Comparison of ENCODE assay signal across 24 mouse cellular contexts in the genomic region with DNA sequence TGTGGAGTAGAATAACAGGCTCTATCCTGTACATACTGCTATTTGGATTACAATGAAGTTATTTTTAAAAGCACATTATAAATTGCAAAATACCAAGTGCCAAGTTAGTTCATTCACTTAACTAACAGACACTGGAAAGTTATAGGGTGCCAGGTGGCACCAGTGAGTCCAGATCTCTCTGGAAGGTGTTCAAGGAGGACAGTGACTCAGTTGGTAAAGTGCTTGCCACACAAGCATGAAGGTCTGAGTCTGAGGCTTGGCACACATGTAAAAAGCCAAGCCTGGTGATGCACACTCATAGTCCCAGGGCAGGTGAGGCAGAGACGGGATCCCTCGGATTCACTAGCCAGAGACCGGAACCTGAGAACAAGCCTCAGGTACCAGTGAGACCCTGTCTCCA.
"Had no signal": no experiment of that assay in that cellular context is flagged by ENCODE, and none has a peak within 500 bp of the region (broad histone marks: within the 10 kb centered on the region; RNA-seq: fewer than 3 reads in every experiment).

No protein-coding gene starts in this region.

- DNase-seq: kidney, adult 8-10 months; kidney, postnatal 25 days; layer of hippocampus, adult 9-11 months; liver; liver, postnatal 0 days; lung, embryonic 14.5 days; lung, postnatal 10 days; lung, postnatal 36 days; retina, postnatal 1 day; right cerebral cortex, postnatal 25 days; spleen, adult 18-20 months; thymus, postnatal 25 days had no signal

- H3K4me2 ChIP-seq: kidney, embryonic 15.5 days; limb, embryonic 13.5 days; lung, embryonic 14.5 days; midbrain, embryonic 13.5 days; neural tube, embryonic 13.5 days; stomach, embryonic 15.5 days had no signal

- H3K9ac ChIP-seq: kidney, embryonic 15.5 days; limb, embryonic 13.5 days; liver, embryonic 14.5 days; liver, postnatal 0 days; lung, embryonic 14.5 days; midbrain, embryonic 13.5 days; neural tube, embryonic 13.5 days; stomach, embryonic 15.5 days had no signal

- ATAC-seq: liver, postnatal 0 days; midbrain, embryonic 13.5 days; midbrain, embryonic 16.5 days had no signal

- H3K4me3 ChIP-seq: kidney, embryonic 15.5 days; layer of hippocampus, adult 2 months; limb, embryonic 10.5 days; limb, embryonic 13.5 days; megakaryocyte, embryonic 14.5 days; midbrain, embryonic 10.5 days; midbrain, embryonic 13.5 days; myocyte; neural tube, embryonic 13.5 days; stomach, embryonic 15.5 days had no signal

- H3K4me1 ChIP-seq: midbrain, embryonic 10.5 days; midbrain, embryonic 13.5 days; neural tube, embryonic 13.5 days had no signal

- H3K27ac ChIP-seq: kidney, embryonic 15.5 days; layer of hippocampus, adult 2 months; limb, embryonic 10.5 days; limb, embryonic 13.5 days; liver, embryonic 14.5 days; midbrain, embryonic 10.5 days; midbrain, embryonic 13.5 days; neural tube, embryonic 13.5 days; stomach, embryonic 15.5 days had no signal

- H3K9me3 ChIP-seq: kidney, embryonic 15.5 days; limb, embryonic 10.5 days; limb, embryonic 13.5 days; megakaryocyte, embryonic 14.5 days; midbrain, embryonic 10.5 days; midbrain, embryonic 13.5 days; neural tube, embryonic 13.5 days; stomach, embryonic 15.5 days had no signal

- H3K27me3 ChIP-seq: kidney, embryonic 15.5 days; limb, embryonic 13.5 days; megakaryocyte, embryonic 14.5 days; midbrain, embryonic 13.5 days; neural tube, embryonic 13.5 days; stomach, embryonic 15.5 days had no signal

- H3K36me3 ChIP-seq: kidney, embryonic 15.5 days; limb, embryonic 10.5 days; limb, embryonic 13.5 days; midbrain, embryonic 10.5 days; midbrain, embryonic 13.5 days; neural tube, embryonic 13.5 days; stomach, embryonic 15.5 days had no signal
